Mouse (Mus musculus): ENCODE measurements at regions not wholly inside any gene's neighbourhood (a gene's known extent, or its start where the extent isn't known, plus 50 kb on each side); places are given as distances from the start of the nearest gene placed in this dataset.

DNA sequence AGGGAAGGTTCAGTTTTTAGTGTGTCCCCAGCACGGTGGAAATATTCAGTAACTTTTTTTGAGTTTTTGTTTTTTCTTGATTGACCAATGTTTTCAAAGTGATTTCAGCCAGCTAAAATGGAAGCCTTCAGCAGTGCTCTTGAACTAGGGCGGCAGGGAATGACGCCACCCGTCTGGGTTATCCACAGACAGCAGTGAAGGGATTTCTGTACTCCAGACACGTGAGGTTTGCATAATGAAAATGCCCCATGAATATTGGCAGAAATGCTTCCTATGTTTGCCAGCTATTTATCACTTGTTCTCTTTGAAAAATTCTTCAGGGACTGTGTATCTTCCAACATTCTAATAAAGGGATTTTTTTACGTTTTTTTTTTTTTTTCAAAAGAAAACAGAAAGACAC is 221.1 kb downstream of the Cbln4 start:
- Histone ChIP-seq H3K27ac (ENCODE audit: control insufficient read depth, low read depth, low read length) (no peak overlapping the region), H3K9ac (ENCODE audit: control insufficient read depth, low read depth, low read length, poor library complexity, severe bottlenecking) (no peak overlapping the region), H3K4me1 (ENCODE audit: control insufficient read depth in 1 of 2, insufficient read depth in 2 of 2, low read length in 2 of 2) (no peaks in the 10 kb centered on the region), H3K9me3 (replicated peaks; ENCODE audit: insufficient read depth, low read length) (no peaks in the 10 kb centered on the region), H3K27me3 (ENCODE audit: control insufficient read depth in 1 of 2, insufficient read depth in 2 of 2, low read length in 2 of 2) (no peaks in the 10 kb centered on the region), H3K36me3 (ENCODE audit: control insufficient read depth in 1 of 2, insufficient read depth in 2 of 2, low read length in 2 of 2) (no peaks in the 10 kb centered on the region), H3K4me3 (ENCODE audit: control insufficient read depth in 1 of 2, insufficient read depth in 1 of 2, low read depth in 2 of 2, low read length in 2 of 2) (no peak overlapping the region), H3K79me2 (ENCODE audit: control insufficient read depth, insufficient read depth, low read length, poor library complexity) (no peaks in the 10 kb centered on the region)
- TF ChIP-seq ZNF384 (IDR thresholded peaks at IDR 0.05; ENCODE audit: low read depth, low read length), result no peak
- no peak for TF ChIP-seq RCOR1 (IDR thresholded peaks at IDR 0.05; ENCODE audit: low read depth, low read length)
- no peak for TF ChIP-seq CHD2 (IDR thresholded peaks at IDR 0.05; ENCODE audit: low read length)
- no peak for DNase-seq (ENCODE audit: low read depth, low spot score)

DNA sequence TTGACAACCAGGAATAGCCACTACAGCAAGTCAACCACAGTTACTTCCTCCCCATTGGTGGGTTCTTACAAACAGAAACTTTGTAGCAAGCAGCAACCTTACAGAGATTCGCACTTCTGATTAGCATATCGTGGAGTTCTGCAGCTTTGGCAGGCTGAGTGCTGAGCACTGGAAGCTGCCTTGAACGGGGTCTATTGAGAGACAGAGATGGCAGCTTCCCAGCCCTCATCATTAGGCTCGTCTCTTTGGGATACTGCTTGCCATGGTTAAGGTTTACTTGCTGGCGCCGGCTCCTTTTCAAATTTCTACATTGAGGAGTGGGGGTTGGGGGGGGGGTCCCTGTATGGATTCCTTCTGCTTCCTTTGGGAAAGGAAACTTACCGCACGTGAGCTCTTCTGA is 224.8 kb downstream of the Cbln4 start:
- TF ChIP-seq GATA1 (IDR thresholded peaks at IDR 0.05; ENCODE audit: low read depth, low read length) (no peak), RAD21 (IDR thresholded peaks at IDR 0.05; ENCODE audit: low read depth, low read length) (no peak), USF1 (IDR thresholded peaks at IDR 0.05; ENCODE audit: low read depth, low read length) (no peak), CHD1 (IDR thresholded peaks at IDR 0.05; ENCODE audit: low read depth, low read length) (no peak), MAFK (IDR thresholded peaks at IDR 0.05; ENCODE audit: borderline replicate concordance, low read depth, low read length) (no peak), RCOR1 (IDR thresholded peaks at IDR 0.05; ENCODE audit: low read depth, low read length) (no peak), ZKSCAN1 (IDR thresholded peaks at IDR 0.05; ENCODE audit: low read depth, low read length) (no peak), POLR2AphosphoS5 (IDR thresholded peaks at IDR 0.05; ENCODE audit: borderline replicate concordance, low read depth, low read length) (no peak), SIN3A (IDR thresholded peaks at IDR 0.05; ENCODE audit: low read length) (no peak), MAX (IDR thresholded peaks at IDR 0.05; ENCODE audit: low read length) (no peak), SMC3 (IDR thresholded peaks at IDR 0.05; ENCODE audit: low read depth, low read length) (no peak), CTCF (IDR thresholded peaks at IDR 0.05 in 2 of 3, conservative IDR thresholded peaks at IDR 0.05 in 1 of 3; ENCODE audit: control insufficient read depth in 1 of 3, insufficient read depth in 1 of 3, low read depth in 2 of 3, low read length in 3 of 3, poor library complexity in 1 of 3, severe bottlenecking in 1 of 3) (no peak), ZMIZ1 (IDR thresholded peaks at IDR 0.05; ENCODE audit: low read depth, low read length) (no peak)
- no peak for DNase-seq (ENCODE audit: low read depth, low spot score)
- H3K9ac ChIP-seq (ENCODE audit: control insufficient read depth, low read depth, low read length, poor library complexity, severe bottlenecking), result no peak overlapping the region
- H3K79me2 ChIP-seq (ENCODE audit: control insufficient read depth, insufficient read depth, low read length, poor library complexity), result no peaks in the 10 kb centered on the region
- H3K36me3 ChIP-seq (ENCODE audit: control insufficient read depth in 1 of 2, insufficient read depth in 2 of 2, low read length in 2 of 2), result no peaks in the 10 kb centered on the region
- H3K4me3 ChIP-seq (ENCODE audit: control insufficient read depth in 1 of 2, insufficient read depth in 1 of 2, low read depth in 2 of 2, low read length in 2 of 2), result no peak overlapping the region
- no peaks in the 10 kb centered on the region for H3K27me3 ChIP-seq (ENCODE audit: control insufficient read depth in 1 of 2, insufficient read depth in 2 of 2, low read length in 2 of 2)
- no peak overlapping the region for H3K27ac ChIP-seq (ENCODE audit: control insufficient read depth, low read depth, low read length)
- H3K9me3 ChIP-seq (replicated peaks; ENCODE audit: insufficient read depth, low read length), result no peaks in the 10 kb centered on the region
- H3K4me1 ChIP-seq (ENCODE audit: control insufficient read depth in 1 of 2, insufficient read depth in 2 of 2, low read length in 2 of 2), result no peaks in the 10 kb centered on the region

GRCm38 (mm10) chr2:171816685-171817419 is 226.4 kb downstream of the Cbln4 start:
- no peaks in the 10 kb centered on the region for H3K27me3 ChIP-seq (ENCODE audit: control insufficient read depth in 1 of 2, insufficient read depth in 2 of 2, low read length in 2 of 2)
- H3K4me1 ChIP-seq (ENCODE audit: control insufficient read depth in 1 of 2, insufficient read depth in 2 of 2, low read length in 2 of 2), result no peaks in the 10 kb centered on the region
- H3K9ac ChIP-seq (ENCODE audit: control insufficient read depth, low read depth, low read length, poor library complexity, severe bottlenecking), result no peak overlapping the region
- no peaks in the 10 kb centered on the region for H3K9me3 ChIP-seq (replicated peaks; ENCODE audit: insufficient read depth, low read length)
- no peaks in the 10 kb centered on the region for H3K36me3 ChIP-seq (ENCODE audit: control insufficient read depth in 1 of 2, insufficient read depth in 2 of 2, low read length in 2 of 2)
- no peak for DNase-seq (ENCODE audit: low read depth, low spot score)
- no peak overlapping the region for H3K27ac ChIP-seq (ENCODE audit: control insufficient read depth, low read depth, low read length)
- H3K4me3 ChIP-seq (ENCODE audit: control insufficient read depth in 1 of 2, insufficient read depth in 1 of 2, low read depth in 2 of 2, low read length in 2 of 2), result no peak overlapping the region
- H3K79me2 ChIP-seq (ENCODE audit: control insufficient read depth, insufficient read depth, low read length, poor library complexity), result no peaks in the 10 kb centered on the region
- no peak for TF ChIP-seq CHD2 (IDR thresholded peaks at IDR 0.05; ENCODE audit: low read length)
- no peak for TF ChIP-seq ZNF384 (IDR thresholded peaks at IDR 0.05; ENCODE audit: low read depth, low read length)
- no peak for TF ChIP-seq NELFE (IDR thresholded peaks at IDR 0.05; ENCODE audit: low read depth, low read length)
- TF ChIP-seq KAT2A (conservative IDR thresholded peaks at IDR 0.05; ENCODE audit: low read depth, low read length), result no peak
- TF ChIP-seq ETS1 (IDR thresholded peaks at IDR 0.05; ENCODE audit: low read depth, low read length), result no peak
- TF ChIP-seq CTCF (IDR thresholded peaks at IDR 0.05 in 2 of 3, conservative IDR thresholded peaks at IDR 0.05 in 1 of 3; ENCODE audit: control insufficient read depth in 1 of 3, insufficient read depth in 1 of 3, low read depth in 2 of 3, low read length in 3 of 3, poor library complexity in 1 of 3, severe bottlenecking in 1 of 3), result no peak
- TF ChIP-seq MEF2A (IDR thresholded peaks at IDR 0.05; ENCODE audit: extremely low read depth, insufficient replicate concordance, low read depth, low read length, poor library complexity, severe bottlenecking), result no peak
- no peak for TF ChIP-seq E2F4 (IDR thresholded peaks at IDR 0.05; ENCODE audit: borderline replicate concordance, low read depth, low read length)
- TF ChIP-seq MAFK (IDR thresholded peaks at IDR 0.05; ENCODE audit: borderline replicate concordance, low read depth, low read length), result no peak
- no peak for TF ChIP-seq MYC (IDR thresholded peaks at IDR 0.05; ENCODE audit: low read depth, low read length)
- TF ChIP-seq TAL1 (IDR thresholded peaks at IDR 0.05; ENCODE audit: low read length), result no peak
- no peak for TF ChIP-seq JUND (IDR thresholded peaks at IDR 0.05; ENCODE audit: low read depth, low read length)
- TF ChIP-seq ZKSCAN1 (IDR thresholded peaks at IDR 0.05; ENCODE audit: low read depth, low read length), result no peak
- TF ChIP-seq GATA1 (IDR thresholded peaks at IDR 0.05; ENCODE audit: low read depth, low read length), result no peak
- TF ChIP-seq POLR2A (IDR thresholded peaks at IDR 0.05; ENCODE audit: control insufficient read depth in 1 of 2, insufficient read depth in 1 of 2, low read depth in 1 of 2, low read length in 2 of 2, poor library complexity in 1 of 2), result no peak
- no peak for TF ChIP-seq USF2 (IDR thresholded peaks at IDR 0.05; ENCODE audit: borderline replicate concordance in 1 of 2, insufficient read depth in 1 of 2, low read depth in 1 of 2, low read length in 2 of 2)

Data from MEL (cell line).